Mouse (Mus musculus): ENCODE data around the gene Tas2r137. TPM values are rescaled to one million over a fixed set of nuclear protein-coding genes. Genes with fewer than 3 reads are reported as not detected.

Gene Tas2r137
- not detected in 2 replicates for polyA plus RNA-seq (2012; rRNA removed)

DNA sequence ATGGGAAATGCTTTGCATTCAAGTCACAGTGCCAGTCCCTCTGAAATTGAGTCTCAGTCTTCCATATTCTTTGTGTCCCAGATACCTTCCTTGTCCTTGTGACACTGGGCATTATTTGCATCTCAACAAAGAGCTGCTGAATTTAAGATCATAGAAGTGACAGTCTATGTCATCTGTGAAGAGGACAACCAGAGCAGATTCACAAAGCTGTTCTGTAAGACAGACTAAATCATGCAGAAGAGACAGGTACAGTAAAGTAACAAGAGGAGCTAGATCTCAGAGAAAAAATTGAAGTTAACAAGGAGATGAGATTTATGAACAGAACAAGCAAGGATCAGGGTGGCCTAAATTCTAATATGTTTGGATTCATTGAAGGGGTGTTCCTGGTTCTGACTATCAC lies at the start of gene Tas2r137:
Gene Tas2r137, plus strand, starts transcription at position 301 of the 400 bp plus-strand sequence.
- no peak for DNase-seq
- no peaks in the 10 kb centered on the region for H3K4me1 ChIP-seq (replicated peaks; ENCODE audit: control insufficient read depth, insufficient read depth, low read length)
- H3K27ac ChIP-seq (ENCODE audit: control insufficient read depth, insufficient read depth, low read length), result no peak within 1 kb of the TSS
- no peak for TF ChIP-seq POLR2A (IDR thresholded peaks at IDR 0.05; ENCODE audit: control insufficient read depth, extremely low read depth, insufficient read depth, low read length, poor library complexity)
- TF ChIP-seq CTCF (IDR thresholded peaks at IDR 0.05; ENCODE audit: borderline replicate concordance, control insufficient read depth, extremely low read depth, insufficient read depth, low read length, poor library complexity), result no peak
- no peaks in the 10 kb centered on the region for H3K27me3 ChIP-seq (ENCODE audit: control insufficient read depth, insufficient read depth, low read length)
- H3K36me3 ChIP-seq (ENCODE audit: control insufficient read depth, insufficient read depth, low read length), result no peaks in the 10 kb centered on the region
- no peak within 1 kb of the TSS for H3K4me3 ChIP-seq (ENCODE audit: control insufficient read depth, insufficient read depth, low read length)

DNA sequence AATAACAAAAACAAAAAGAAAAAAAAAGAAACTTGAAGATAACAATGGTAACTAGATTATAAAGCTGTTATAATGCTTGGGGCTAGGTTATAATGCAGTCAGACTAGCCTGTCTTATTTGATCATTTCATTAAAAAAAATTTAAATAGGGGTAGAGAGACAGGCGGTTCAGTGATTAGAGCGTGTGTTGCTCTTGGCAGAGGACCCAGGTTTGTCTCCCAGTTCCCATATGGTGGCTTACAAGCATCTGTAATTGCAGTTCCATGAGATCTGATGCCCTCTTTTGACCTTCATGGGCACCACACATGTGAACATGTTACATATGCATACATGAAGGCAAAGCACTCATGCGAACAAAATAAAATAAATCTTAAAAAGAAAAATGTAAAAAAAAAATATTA lies 49.8 kb upstream of the Tas2r137 start:
- no peak overlapping the region for H3K4me3 ChIP-seq (ENCODE audit: control insufficient read depth, insufficient read depth, low read length)
- TF ChIP-seq CTCF (IDR thresholded peaks at IDR 0.05; ENCODE audit: borderline replicate concordance, control insufficient read depth, extremely low read depth, insufficient read depth, low read length, poor library complexity), result no peak
- TF ChIP-seq POLR2A (IDR thresholded peaks at IDR 0.05; ENCODE audit: control insufficient read depth, extremely low read depth, insufficient read depth, low read length, poor library complexity), result no peak
- H3K27me3 ChIP-seq (ENCODE audit: control insufficient read depth, insufficient read depth, low read length), result no peaks in the 10 kb centered on the region
- H3K4me1 ChIP-seq (replicated peaks; ENCODE audit: control insufficient read depth, insufficient read depth, low read length), result peaks cover 2% of the 10 kb centered on the region
- no peaks in the 10 kb centered on the region for H3K36me3 ChIP-seq (ENCODE audit: control insufficient read depth, insufficient read depth, low read length)
- H3K27ac ChIP-seq (ENCODE audit: control insufficient read depth, insufficient read depth, low read length), result no peak overlapping the region
- no peak for DNase-seq
- 84% methylated on average over 3 of the region's 3 CpGs for WGBS

DNA sequence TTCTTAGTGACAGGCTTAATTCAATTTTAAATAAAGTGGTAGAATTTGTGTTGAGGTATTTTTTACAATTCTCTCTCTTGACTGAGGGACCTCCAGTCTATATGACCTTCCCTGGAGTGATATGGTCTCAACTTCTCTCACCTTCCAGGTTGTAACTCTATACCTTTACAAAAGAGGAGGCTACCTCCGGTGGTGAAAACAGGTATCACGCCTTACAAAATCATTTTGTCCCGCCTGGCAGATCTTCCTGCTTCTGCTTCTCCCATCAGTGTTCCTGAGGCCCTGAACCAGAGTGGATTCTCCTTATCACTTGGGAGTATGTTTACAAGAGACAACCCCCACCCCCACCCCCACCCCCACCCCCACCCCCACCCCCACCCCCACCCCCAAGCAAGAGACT lies 49.3 kb upstream of the Tas2r137 start:
- WGBS, result 50% methylated on average over 3 of the region's 3 CpGs
- H3K4me1 ChIP-seq (replicated peaks; ENCODE audit: control insufficient read depth, insufficient read depth, low read length), result peaks cover 2% of the 10 kb centered on the region
- no peak overlapping the region for H3K4me3 ChIP-seq (ENCODE audit: control insufficient read depth, insufficient read depth, low read length)
- H3K36me3 ChIP-seq (ENCODE audit: control insufficient read depth, insufficient read depth, low read length), result no peaks in the 10 kb centered on the region
- no peaks in the 10 kb centered on the region for H3K27me3 ChIP-seq (ENCODE audit: control insufficient read depth, insufficient read depth, low read length)
- TF ChIP-seq POLR2A (IDR thresholded peaks at IDR 0.05; ENCODE audit: control insufficient read depth, extremely low read depth, insufficient read depth, low read length, poor library complexity) (no peak), CTCF (IDR thresholded peaks at IDR 0.05; ENCODE audit: borderline replicate concordance, control insufficient read depth, extremely low read depth, insufficient read depth, low read length, poor library complexity) (no peak)
- DNase-seq, result peak; percentile 31
- no peak overlapping the region for H3K27ac ChIP-seq (ENCODE audit: control insufficient read depth, insufficient read depth, low read length)

DNA sequence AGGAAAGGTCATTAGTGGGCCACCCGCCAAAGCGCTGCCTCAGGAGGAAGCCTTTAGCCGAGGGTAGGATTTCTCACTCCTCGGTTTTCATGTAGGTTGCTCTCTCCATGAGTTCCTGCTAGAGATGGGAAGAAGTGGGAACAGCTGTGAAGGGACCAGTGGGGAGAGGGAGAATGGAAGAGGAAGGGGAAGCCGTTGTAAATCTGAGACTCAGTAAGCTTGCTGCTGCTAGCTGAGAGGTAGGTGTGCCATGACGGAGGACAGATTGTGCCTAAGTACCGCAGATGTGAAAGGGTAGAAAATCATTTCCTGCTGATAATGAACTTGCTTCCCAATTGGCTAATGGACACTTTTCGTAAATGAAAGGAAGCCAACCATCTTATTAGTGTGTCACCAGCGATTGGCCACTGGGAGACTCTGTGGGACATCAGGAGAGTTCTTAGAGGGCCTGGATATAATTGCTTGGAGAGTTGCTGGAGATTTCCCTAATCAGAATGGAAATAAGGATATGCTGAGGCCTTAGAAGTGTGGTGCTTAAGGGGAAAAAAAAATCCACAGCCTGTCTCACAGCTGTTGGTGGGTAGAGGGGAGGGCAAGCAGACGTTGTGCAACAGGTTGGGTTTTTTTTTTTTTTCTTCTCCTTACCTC lies 47.6 kb upstream of the Tas2r137 start:
- DNase-seq, result no peak
- no peak overlapping the region for H3K27ac ChIP-seq (ENCODE audit: control insufficient read depth, insufficient read depth, low read length)
- 40% methylated on average over 10 of the region's 10 CpGs for WGBS
- H3K36me3 ChIP-seq (ENCODE audit: control insufficient read depth, insufficient read depth, low read length), result no peaks in the 10 kb centered on the region
- no peak overlapping the region for H3K4me3 ChIP-seq (ENCODE audit: control insufficient read depth, insufficient read depth, low read length)
- H3K4me1 ChIP-seq (replicated peaks; ENCODE audit: control insufficient read depth, insufficient read depth, low read length), result peaks cover 2% of the 10 kb centered on the region
- no peaks in the 10 kb centered on the region for H3K27me3 ChIP-seq (ENCODE audit: control insufficient read depth, insufficient read depth, low read length)
- TF ChIP-seq POLR2A (IDR thresholded peaks at IDR 0.05; ENCODE audit: control insufficient read depth, extremely low read depth, insufficient read depth, low read length, poor library complexity) (no peak), CTCF (IDR thresholded peaks at IDR 0.05; ENCODE audit: borderline replicate concordance, control insufficient read depth, extremely low read depth, insufficient read depth, low read length, poor library complexity) (no peak)

DNA sequence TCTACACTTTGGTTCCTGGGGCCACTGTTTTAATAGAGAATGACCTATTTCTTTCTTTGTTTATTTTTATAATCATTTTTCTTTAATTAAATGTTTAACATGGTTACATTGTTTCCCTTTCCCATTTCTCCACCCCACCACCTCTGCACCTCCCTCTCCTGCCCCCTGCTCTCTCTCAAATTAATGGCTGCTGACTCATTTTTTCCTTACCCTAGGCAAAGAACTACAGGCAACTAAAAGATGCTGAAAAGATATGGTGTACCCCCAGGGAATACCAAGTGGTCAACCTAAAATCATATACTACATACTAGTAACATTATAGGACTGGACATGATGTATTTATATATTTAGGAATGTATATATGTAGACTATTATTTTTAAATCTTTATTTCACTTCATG lies 42.4 kb upstream of the Tas2r137 start:
- TF ChIP-seq CTCF (IDR thresholded peaks at IDR 0.05; ENCODE audit: borderline replicate concordance, control insufficient read depth, extremely low read depth, insufficient read depth, low read length, poor library complexity) (no peak), POLR2A (IDR thresholded peaks at IDR 0.05; ENCODE audit: control insufficient read depth, extremely low read depth, insufficient read depth, low read length, poor library complexity) (no peak)
- no peak overlapping the region for H3K27ac ChIP-seq (ENCODE audit: control insufficient read depth, insufficient read depth, low read length)
- no peak for DNase-seq
- no peaks in the 10 kb centered on the region for H3K4me1 ChIP-seq (replicated peaks; ENCODE audit: control insufficient read depth, insufficient read depth, low read length)
- H3K4me3 ChIP-seq (ENCODE audit: control insufficient read depth, insufficient read depth, low read length), result no peak overlapping the region
- H3K27me3 ChIP-seq (ENCODE audit: control insufficient read depth, insufficient read depth, low read length), result no peaks in the 10 kb centered on the region
- H3K36me3 ChIP-seq (ENCODE audit: control insufficient read depth, insufficient read depth, low read length), result no peaks in the 10 kb centered on the region

DNA sequence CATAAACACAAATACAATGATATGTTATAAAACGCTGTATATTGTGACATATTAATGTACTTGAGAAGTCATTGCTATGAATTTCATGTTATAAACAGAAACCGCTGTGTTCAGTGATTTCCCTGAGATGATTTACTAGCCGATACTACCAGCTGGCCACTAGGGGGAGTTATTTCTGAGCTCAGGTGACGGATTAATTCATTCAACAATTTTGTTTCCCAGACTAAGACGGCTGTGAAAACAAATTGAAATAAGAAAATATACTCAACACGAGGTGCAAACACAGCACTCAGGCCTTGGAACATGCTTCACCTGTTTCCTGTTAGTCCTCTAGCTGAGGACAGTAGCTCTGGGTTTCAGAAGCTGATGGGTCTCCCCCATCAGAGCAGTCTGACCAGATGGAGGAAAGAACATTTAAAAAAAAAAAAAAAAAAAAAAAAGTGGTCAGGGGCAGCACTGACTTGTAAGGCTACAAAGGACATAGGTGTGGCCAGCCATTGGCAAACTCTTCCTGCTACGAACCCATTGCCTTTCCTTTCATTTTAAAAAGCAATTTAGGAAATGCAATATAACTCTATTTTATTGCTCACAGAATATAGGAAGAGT lies 36.5 kb upstream of the Tas2r137 start:
- H3K4me1 ChIP-seq (replicated peaks; ENCODE audit: control insufficient read depth, insufficient read depth, low read length), result no peaks in the 10 kb centered on the region
- no peak overlapping the region for H3K27ac ChIP-seq (ENCODE audit: control insufficient read depth, insufficient read depth, low read length)
- no peak for DNase-seq
- no peaks in the 10 kb centered on the region for H3K27me3 ChIP-seq (ENCODE audit: control insufficient read depth, insufficient read depth, low read length)
- TF ChIP-seq CTCF (IDR thresholded peaks at IDR 0.05; ENCODE audit: borderline replicate concordance, control insufficient read depth, extremely low read depth, insufficient read depth, low read length, poor library complexity) (no peak), POLR2A (IDR thresholded peaks at IDR 0.05; ENCODE audit: control insufficient read depth, extremely low read depth, insufficient read depth, low read length, poor library complexity) (no peak)
- H3K4me3 ChIP-seq (ENCODE audit: control insufficient read depth, insufficient read depth, low read length), result no peak overlapping the region
- H3K36me3 ChIP-seq (ENCODE audit: control insufficient read depth, insufficient read depth, low read length), result no peaks in the 10 kb centered on the region
- WGBS, result 21% methylated on average over 7 of the region's 7 CpGs

Measured in thymus, adult 2 months (tissue).